Mouse (Mus musculus) c-Kit-positive CD71-positive TER-119-positive erythroid progenitor cells, embryonic 14.5 days (primary cell): Measurements from ENCODE around the gene Pdss2.

Experiments
- DNase-seq: peaks from one replicate; pipeline ENCODE4 v3.0.0-alpha.2; 2013; ENCODE audit warnings: low spot score

Gene Pdss2

GRCm38 (mm10) chr10:43220910-43221625, at the start of gene Pdss2:
Gene Pdss2, plus strand, starts transcription at chr10:43221486.
- DNase-seq = peak; percentile 91

- DNase-seq = no peak
These were observed 49.2 kb upstream of the Pdss2 start for GRCm38 (mm10) chr10:43172066-43172465.

DNA sequence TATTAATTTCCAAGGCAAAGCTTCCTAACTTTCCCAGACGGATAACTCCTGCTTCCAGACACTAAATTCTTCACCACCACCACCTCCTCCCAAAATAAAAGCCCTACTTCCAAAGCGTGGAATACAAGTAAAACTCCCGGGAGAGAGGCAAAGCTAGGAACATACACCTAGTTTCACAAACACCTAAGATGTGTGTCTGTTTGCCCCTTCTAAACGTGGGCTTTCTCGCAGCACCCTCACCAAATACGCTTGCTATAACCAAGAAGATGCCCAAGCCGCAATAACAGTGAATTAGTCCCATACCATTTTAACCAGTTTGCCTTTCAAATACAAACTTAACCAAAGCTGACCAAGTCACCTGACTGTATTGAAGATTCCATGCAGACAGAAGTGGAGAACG, 48.7 kb upstream of the Pdss2 start:
- no peak for DNase-seq

GRCm38 (mm10) chr10:43173141-43173827, 48.0 kb upstream of the Pdss2 start:
- DNase-seq = no peak

GRCm38 (mm10) chr10:43173828-43174325, 47.4 kb upstream of the Pdss2 start:
- DNase-seq = no peak

GRCm38 (mm10) chr10:43174326-43175155, 46.7 kb upstream of the Pdss2 start, which contains the start of the genes Sobp and 9030612E09Rik:
Gene Sobp, minus strand, starts transcription at chr10:43174530.
Gene 9030612E09Rik, plus strand, starts transcription at chr10:43174704.
- DNase-seq = no peak

- DNase-seq = no peak
These were observed 46.1 kb upstream of the Pdss2 start for GRCm38 (mm10) chr10:43175156-43175601.

GRCm38 (mm10) chr10:43180313-43180912, 40.9 kb upstream of the Pdss2 start:
- DNase-seq = no peak

- no peak for DNase-seq
These were observed 21.1 kb upstream of the Pdss2 start for GRCm38 (mm10) chr10:43200206-43200605.

DNA sequence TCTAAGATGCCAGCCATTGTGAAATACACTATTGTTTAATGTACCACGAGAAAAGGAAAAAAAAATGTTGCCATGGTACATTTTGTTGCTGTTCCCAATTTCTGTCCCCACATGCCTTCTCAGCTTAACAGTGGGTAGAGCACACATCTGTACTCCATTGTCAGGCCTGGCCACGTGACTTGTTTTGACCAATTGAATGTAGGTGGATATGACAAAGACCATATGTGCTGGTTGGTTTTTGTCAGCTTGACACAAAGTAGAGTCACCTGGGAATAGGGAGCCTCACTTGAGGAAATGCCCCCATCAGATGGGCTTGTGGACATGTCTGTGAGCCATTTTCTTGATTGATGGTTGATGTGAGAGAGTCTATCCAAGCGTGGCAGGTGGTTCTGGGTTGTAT, 17.4 kb upstream of the Pdss2 start:
- no peak for DNase-seq

DNA sequence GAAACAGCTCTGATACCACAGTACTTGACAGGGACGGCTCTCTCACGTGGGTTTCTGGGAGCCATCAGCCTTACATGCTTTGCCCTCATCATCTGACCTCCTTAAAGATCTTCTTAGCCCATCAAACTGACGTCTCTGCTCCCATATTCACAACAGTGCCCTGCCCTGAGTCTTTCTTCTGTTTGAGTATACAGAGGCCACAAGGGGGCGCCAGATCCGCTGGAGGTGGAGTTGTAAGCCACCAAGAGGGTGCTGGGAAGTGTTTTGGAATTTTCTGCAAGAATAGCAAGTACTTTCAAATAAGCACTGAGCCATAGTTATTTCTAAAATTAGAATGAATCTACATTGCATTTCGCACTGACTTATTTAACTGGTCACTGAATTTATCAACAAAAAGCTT, 9.4 kb upstream of the Pdss2 start:
- DNase-seq = peak; percentile 58

GRCm38 (mm10) chr10:43217361-43217900, 3.9 kb upstream of the Pdss2 start:
- no peak for DNase-seq

- no peak for DNase-seq
These were observed 807 bp upstream of the Pdss2 start for GRCm38 (mm10) chr10:43220479-43220878.

GRCm38 (mm10) chr10:43221659-43222058, 373 bp downstream of the Pdss2 start:
- DNase-seq = no peak

GRCm38 (mm10) chr10:43223391-43223790, 2.1 kb downstream of the Pdss2 start:
- DNase-seq = no peak

DNA sequence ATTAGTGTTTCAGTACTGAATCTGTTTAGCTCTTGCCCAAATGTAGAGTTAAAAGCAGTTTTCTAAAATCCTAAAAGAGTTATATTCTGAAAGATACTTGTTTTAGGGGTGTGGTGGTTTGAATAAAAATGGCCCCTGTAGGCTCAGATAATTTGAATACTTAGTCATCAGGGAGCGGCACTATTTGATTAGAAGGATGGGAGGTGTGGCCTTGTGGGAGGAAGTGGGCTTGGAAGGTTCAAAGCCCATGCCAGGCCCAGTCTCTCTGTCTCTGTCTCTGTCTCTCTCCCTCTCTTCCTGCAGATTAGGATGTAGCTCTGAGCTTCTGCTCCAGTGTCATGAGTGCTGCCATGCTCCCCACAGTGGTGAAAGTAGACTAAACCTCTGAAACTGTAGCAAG, 5.1 kb downstream of the Pdss2 start:
- no peak for DNase-seq

DNA sequence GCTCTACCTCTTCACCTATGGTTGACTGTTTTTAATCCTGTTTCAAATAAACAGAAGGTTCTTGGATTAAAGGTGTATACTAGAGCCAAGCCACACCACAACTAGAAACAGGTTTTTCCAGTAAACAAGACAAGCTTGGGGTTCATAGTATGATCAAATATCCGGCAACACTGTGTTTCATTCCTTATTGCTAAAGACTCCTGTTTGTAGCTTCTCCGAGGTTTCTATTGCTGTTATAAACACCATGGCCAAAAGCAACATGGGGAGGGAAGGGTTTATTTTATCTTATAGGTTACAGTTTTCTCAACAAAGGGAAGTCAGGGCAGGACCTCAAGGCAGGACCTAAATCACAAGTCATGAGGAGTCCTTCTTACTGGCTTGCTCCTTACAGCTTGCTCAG, 8.0 kb downstream of the Pdss2 start:
- DNase-seq = no peak

GRCm38 (mm10) chr10:43234522-43234921, 13.2 kb downstream of the Pdss2 start:
- DNase-seq = no peak

DNA sequence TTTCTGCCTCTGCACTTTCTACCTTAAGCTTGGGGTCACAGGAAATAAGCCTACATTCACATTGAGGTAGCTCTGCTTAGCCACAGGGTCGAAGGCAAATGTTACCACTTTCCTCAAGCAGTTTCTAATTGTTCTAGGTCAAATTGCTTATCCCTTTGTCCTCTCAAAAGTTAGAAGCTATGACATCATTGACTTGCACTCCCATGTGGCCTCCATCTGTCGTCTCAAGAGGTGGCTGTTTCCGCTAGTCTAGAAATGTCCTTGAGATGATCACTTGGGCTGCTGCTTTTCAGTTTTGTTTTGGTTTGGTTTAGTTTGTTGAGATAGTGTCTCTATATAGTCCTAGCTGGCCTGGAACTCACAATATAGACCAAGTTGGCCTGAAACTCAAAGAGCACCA, 13.7 kb downstream of the Pdss2 start:
- no peak for DNase-seq

DNA sequence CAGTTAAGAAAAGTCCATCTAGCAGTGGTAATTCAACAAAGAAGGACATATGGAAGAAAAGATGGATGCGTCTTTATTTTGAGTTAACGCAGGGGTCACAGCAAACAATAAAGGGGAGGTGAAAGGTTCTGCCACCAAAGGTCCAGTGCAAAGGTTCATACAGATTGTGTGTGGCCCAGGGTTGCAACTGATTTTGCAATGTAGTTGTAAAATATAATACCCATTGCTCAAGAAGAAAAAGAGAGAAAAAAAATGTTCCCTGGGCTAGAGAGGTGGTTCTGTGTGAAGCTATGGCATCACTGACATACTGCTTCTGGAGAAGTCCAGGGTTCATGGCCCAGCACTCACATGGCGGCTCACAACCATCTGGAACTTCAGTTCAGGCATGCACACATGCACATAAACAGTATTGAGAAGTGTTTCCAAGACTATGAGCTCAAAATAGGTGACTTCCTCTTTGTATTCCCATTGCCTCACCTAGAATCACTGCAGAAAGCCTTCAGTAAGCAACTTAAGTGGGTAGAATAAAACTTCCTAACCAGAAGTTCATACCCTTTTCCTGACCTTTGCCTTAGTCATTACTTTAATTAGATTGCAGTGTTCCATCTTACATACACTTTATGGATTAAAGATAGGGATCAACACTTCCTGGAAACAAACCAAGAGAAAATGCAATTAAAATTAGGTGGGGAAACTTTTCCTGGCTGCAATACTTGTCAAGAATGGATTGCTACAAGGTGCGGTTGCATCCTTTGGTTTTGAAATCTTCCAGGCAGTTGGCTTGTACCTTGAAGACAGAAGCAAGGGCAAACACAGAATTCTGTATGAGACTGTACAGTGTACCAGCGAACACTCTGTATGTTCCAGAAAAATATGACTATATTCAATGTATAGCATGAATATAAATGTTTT, 14.7 kb downstream of the Pdss2 start:
- no peak for DNase-seq

DNA sequence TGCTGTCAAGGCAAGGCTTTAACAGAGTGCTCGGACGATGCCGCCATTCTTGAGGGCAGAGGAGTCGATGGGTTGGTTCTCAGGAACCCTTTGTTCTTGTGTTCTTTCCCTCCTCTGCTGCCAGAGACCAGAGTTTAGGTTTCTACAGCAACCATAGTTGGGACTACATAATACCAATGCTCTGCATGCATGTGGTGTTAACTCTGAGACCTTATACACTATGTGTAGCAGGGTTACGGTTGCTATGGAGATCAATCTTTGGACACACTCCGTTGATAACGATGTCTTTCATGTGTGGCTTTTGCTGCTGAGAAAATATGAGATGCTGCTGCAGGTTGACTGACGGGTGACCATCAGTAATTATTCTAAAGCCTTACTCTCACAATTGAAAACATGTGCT, 20.9 kb downstream of the Pdss2 start:
- DNase-seq = no peak
